Mouse (Mus musculus): ENCODE data around the gene Serinc1.
"Not testable (repeated sequence)": the region's sequence is repeated elsewhere in the genome, so short reads cannot be mapped to it uniquely, and the experiment has no call there.

Serinc1 gene

DNA sequence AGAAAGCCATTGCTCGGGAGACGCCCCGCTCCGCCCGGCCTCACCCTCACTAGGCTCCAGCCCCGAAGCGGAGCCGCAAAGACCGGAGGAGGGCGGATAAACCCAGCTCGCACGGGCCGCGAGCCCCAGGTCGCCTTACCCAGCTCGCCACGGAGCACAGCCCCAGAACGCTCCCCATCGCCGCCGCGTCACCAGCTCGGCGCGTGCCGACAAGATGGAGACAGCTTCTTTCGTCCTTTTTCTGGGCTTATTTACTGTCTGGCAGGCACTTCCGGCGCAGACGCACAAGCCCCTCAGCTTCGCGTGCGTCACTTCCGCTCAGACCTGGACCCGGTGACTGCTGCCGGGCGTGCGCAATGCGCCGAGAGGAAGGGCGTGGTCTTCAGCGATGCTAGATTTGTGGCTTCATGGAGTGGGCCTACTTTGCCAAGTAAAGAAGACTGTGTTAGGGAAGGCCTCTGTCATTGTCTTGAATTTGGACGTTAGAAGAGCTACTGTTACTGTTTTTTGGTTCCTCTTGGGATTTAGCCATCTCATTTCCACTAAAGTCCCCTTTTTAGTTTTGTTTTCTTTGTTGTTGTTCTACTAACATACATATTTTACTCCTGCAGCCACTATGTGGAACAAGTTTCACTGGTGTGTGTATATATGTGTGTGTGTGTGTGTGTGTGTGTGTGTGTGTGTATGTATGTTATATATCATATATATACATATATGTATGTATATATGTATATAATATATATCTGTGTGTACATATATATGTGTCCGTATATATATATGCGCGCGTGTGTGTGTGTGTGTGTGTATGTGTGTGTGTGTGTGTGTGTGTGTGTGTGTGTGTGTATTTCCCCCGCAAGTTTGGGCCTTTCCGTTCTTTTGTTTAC is at the start of gene Serinc1:
TSS of gene Serinc1 (minus strand) at position 313 of the 884 bp plus-strand sequence.
- DNase-seq = peak; percentile 94 to 96

DNA sequence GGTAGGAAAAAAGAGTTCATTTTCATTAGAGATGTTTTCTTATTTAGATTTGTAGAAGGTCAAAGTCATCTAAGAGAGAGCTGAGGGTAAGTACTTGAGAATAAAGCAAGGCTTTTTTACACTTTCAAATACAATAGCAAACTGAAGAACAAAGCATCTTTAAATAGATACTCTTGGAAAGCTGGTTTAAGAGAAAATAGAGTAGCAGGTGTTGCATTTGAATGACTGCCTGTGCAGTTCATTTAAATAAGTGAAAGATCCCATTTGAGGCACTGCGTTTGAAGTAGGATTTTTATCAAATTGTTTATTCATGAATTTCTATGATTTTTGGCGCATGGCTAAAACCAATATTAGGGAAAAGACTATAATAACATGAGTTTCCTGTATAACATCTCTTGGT is 44.4 kb upstream of the Serinc1 start:
- no peak for DNase-seq

DNA sequence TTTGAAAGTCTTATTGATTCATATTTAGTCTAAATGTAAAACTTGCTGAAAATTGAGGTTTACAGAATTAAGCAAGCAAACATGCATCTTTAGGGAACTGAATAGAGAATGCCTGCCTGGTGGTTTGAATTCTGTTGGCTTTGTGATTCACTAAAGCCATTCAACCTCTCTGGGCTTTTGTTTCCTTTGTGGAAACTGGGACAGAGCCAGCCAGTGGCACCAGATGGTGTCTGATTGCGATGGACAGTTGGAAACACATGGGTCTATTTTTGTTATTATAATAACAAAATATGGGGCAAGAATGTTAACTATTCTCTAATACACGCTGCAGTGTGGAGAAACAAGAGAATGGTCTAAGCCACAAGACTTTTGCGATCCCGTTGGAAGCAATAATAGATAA is 39.8 kb upstream of the Serinc1 start:
- peak; percentile 60 to 74 for DNase-seq

DNA sequence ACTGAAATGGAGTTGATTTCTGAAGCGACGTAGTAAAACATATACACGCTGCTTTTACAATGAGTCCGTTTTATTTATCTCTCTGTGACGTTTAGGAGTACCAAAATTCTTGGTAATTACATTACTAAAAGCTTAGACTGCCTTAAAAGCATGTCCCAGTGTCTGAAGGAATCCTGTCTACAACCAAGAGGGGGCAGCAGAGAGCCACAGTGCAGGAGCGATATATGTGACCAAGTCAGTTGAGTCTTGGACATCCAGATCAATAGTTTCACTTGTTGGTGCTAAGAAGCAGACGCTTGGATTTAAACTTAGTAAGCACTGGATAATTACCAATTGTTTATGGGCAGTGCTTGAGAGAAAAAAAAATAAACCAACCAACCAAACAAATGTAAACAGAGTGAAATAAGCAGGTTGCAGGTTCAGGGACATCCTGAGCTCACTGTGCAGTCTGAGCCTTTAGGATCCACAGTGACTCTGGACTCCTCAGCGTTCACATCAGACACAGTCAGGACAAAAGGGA is 38.9 kb upstream of the Serinc1 start:
- peak; percentile 67 to 80 for DNase-seq

DNA sequence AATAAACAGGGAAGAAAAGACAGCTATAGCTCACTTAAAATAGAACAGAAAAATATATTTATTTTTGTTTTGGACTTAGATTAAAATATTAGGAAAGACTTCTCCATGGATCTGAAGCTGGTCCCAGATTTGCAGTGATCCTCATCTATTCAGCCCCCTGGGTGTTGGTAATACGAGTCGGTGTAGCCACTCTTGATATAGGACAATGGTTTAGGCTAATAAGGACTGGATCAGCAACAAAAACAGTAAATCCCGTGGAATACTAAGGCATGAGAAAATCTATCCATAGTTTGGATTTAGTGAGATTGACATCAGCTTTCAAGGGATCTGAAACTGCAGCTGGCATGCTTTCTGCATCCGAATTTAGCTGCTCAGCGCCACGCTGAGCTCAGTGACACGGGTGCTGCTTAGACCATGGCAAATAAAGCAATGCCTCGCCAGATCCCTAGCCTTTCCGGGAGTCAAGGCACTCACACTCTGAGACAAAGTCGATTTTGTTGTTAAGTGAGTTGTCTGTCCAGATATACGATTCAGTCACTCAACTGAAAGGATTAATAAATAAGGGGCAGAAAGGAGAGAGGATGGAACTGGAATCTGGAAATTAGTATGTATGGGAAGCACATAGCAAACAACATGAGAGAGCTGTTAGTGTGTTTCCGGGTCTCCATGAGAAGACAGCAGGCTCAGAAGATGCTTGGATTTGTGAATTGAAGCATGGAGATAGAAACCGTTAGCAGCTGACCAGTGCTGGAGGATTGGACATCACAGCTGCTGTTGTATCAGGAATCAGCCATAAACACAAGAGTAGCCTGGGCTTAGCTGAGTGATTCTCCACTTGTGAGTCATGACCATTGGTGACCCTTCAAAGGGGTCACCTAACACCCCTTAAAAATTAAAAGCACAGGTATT is 36.9 kb upstream of the Serinc1 start:
- DNase-seq = peak; percentile 46 to 47

DNA sequence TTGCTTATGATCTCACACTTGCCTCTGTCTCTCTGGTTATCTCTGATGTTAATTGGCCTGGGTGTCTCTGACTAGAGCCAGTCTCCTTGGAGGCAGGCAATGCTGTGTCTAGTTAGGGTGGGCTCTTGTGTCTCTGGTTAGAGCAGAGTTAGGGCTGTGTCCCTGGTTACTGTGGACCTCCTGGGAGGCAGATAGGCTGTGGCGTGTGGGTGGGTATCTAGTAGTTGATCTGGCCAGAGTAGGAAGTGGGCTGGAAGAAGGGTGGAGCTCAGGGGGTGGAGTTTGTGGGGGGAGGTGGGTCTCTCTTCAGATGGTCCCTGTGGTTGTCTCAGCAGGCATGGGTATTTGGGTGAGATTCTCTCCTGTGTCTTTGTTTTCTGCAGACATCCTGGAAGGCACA is 33.9 kb upstream of the Serinc1 start:
- DNase-seq = no peak

DNA sequence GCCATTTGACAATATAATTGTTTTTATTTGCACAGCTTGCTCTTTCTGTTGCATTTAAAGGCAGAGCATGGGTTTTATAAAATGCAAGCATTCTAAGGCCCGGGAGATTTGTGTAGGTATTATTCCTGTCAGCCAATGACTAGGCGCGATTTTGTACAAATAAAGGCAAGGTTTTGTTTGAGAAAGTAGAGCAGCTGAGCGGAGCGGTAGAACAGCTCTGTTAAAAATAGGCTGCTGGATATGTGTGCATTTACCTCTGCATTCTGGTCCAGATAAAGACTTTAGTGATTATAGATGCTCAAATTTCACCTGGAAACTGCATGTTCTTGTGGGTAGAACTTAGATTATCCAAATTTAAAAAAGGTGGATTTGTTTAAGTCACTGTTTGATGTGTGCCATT is 25.3 kb upstream of the Serinc1 start:
- no peak for DNase-seq

DNA sequence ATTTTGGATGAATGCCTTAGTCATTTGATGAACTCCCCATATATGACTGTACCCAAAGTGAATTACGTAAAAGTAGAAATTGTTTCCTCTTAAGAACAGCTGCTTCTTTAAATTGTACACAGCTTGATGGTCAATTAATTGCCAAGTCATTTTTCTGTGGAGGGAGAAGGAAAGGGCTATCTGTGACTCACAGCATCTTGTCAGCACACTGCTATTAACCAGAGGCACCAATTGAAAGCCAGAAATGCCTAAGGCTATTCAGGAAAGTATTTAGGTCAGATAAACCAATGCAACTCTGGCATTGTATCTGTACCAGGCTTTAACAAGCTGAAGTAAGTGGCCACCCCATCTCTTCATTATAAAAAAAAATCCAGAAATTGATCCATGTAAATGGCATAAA is 21.4 kb upstream of the Serinc1 start:
- no peak for DNase-seq

DNA sequence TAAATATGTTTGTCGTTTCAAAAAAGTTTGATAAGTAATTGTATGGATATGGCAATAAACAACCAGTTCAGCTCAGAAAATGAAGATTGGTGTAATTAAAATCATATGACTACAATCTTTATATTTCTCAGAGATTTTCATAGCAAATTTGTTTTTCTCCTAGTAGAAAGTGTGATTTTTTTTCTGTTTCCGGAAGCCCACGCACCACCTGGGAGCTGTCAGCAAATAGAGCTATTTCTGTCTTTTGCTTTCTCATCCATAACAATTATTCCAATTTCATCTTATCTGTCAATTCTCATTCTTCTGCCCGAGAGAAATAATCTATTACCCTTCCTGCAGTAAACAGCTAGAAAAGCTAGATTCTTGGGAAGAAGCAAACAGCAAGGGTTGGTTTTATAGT is 17.3 kb upstream of the Serinc1 start:
- DNase-seq = no peak

DNA sequence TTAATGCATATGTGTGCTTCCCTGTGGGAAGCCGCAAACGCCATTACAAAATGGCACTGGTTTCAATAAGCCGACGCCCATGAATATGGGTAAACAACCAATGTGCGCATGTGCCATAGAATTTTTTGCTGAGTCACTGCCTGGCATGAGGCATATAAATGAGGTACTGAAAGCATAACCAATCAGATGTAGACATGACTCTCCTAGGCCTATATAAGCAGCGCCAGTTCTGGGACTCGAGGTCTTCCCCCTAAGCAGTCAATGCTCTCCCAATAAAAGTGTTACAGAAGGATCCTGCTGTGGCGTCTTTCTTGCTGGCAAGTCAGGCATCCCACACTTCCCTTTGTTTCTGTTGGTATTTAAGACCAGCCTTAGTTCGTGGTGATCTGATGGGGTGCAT is 11.6 kb upstream of the Serinc1 start:
- not testable (repeated sequence) for DNase-seq

DNA sequence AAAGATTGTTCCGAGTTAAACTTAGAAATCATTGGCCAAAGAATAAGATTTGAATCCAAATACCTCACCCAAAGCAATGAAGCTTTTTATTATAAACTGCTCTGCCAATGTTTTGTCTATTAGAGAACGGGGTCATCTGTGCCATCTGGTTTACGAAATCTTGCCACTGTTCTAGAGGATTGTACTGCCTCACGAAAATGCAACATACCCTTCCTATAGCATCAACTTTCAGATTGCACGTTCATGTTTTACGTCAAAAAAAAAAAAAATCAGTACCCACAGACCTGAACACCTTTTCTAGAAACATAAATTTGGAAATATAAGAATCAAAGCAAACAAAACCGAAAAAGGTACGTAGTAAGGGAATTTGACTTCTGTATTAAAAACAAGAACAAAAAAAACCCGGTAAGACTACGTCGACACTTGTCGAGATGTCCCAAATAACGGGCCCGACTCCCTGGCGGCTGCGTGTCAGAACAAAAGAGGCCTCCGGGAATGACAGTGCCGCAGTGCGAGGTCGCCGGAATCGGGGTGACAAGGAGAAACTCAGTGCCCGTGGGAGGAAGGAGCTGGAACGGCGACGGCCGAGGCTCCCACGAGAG is 613 bp downstream of the Serinc1 start:
- DNase-seq = no peak

DNA sequence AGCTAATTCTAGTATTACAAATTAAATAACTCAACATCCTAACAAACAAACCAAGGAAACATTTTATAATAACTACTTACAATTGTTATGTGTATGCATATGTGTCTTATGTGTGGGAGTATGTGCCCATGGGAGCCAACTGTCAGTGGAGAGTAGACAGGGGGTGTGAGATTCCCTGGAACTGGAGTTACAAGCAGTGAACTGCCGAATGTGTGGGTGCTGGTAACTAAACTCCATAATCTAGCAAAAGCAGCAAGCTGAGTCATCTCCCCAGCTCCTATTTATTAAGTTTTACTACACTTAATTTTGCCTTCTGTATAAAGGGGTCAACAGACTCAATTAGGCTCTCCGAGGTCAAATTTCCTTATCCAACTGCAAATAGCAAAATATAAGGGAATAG is 1.3 kb downstream of the Serinc1 start:
- DNase-seq = no peak

DNA sequence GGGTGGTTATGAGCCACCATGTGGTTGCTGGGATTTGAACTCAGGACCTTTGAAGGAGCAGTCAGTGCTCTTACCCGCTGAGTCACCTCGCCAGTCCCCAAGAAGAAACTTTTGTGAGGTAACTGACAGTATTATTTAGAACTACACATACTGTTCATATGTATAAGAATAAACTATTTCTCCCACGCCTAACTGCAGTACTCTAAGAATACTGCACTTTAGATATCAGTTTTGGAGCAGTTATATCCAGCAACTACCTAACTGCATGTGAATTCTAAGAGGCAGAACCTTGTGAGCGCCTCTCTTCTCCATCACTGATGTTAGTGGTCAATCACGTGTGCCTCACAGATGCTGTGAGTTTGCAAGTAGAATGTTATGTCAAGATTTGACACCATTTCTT is 5.9 kb downstream of the Serinc1 start:
- DNase-seq = no peak

DNA sequence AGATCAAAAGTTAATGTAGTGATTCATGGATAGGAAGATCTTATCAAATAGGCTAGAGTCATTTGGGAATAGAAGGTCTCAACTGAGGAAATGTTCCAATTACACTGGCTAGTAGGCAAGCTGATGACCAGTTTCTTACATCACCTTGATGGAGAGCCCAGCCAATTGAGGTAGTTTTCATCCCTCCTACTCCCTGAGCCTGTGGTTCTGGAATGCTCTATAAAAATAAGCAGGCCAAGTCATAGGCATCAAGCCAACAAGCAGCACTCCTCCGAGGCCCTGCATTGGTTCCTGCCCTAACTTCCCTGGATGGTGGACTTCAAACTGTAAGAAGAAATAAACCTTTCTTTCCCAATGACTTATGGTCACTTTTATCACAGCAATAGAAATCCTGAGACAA is 17.1 kb downstream of the Serinc1 start:
- DNase-seq = peak in 1 of 2 experiments; percentile 9

DNA sequence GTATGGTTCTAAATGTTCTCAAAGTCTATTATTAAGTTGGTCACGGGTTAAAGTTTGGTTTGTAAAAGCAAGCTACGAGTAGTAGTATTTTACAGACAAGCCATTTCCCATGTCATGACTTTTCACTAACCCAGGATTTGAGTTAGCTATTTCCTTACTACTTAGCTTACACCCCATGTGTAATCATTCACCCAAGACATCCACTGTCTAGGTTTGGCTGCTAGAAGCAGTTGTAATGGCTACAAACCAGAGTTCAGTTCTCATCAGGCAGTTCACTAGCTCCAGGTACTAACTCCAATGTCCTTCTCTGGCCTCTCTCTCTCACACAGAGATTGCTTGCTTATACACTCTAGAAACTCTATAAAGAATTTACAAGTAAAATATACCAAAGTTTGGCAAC is 17.7 kb downstream of the Serinc1 start:
- DNase-seq = no peak

DNA sequence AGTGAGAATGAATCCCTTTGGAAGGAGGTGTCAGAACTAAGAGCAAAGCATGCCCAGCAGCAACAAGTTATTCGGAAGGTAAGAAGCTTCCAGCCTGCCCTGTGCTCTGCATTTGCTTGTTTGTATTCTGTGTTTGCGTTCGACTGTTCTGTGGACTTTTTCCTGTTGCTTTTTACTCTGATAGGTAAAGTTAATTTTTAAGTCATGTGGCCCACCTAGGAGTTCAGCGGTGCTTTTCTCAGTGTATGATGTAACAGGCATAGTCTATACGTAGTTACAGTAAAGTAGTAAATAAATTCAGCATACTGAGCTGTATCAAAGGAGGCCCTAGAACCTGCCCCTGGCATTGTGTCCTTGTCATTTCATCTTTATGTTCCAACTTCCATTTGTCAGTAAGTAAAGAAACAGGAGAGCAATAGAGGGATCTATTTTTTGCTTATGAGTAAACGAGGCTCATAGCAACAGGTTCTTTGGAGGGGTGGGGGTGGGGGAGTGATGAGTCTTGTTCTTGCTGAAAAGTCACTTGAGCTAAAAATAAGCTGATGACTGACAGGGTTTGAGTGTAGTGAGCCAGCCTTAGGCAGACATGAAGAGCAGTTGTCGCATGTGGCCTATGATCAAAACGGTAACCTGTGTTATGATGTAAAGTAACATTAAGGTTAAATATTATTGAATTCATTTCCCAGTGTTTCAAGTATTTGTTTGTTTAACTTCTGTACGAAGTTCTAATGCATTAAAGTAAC is 32.7 kb downstream of the Serinc1 start:
- DNase-seq = no peak

DNA sequence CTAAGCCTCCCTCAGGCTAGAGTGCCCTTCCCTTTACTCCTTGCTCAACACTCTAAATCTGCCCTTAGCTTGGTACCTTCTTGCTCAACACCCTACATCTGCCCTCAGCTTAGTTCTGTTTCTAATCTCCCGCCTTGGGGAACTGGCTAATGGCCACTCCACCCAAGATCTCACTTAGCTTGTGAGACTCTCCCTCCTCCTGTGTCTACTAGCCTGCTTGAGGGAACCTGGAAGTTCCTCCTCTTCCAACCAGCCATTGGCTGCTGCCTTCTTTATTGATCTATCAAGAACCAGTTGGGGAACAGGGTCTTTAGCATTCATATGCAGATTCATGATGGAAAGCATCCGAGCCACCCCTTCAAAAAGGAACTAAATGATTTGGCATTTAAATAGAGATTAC is 40.3 kb downstream of the Serinc1 start:
- no peak for DNase-seq

DNA sequence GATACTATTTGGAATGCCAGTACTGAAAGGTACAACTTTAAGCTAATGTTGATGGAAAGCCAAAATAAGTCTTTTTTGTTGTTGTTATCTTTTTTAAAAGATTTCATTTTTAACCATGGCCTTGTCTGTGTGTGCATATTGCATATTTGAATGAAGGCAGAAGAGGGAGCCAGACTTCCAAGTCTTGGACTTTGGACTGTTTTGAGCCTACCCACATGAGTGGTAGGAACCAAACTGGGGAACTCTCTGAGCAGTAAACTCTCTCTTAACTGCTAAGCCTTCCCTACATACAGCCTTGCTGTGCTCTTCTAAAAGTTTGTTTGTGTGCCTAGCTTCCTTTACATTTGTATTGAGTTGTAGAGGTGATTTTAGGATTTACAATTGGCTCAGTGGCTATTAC is 43.7 kb downstream of the Serinc1 start:
- DNase-seq = no peak

DNA sequence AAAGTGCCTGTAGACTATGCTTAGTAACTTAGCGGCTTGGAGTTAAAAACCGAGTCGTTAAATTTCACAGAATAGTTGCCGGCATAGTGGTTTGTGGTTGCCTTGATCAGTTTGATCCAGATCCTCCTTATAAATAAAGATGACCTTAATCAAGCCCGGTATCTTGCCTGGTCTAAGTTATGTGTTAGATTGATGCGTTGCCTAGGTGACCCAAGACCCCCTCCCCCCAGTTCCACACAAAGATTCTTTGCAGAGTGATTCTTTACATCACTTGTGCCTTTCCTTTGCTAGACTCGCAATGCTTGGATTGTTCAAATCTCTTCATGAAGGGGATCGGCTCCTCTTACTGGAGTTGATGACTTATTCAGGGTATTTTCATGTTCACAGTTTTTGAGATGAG is 45.1 kb downstream of the Serinc1 start:
- DNase-seq = peak; percentile 4 to 14

DNA sequence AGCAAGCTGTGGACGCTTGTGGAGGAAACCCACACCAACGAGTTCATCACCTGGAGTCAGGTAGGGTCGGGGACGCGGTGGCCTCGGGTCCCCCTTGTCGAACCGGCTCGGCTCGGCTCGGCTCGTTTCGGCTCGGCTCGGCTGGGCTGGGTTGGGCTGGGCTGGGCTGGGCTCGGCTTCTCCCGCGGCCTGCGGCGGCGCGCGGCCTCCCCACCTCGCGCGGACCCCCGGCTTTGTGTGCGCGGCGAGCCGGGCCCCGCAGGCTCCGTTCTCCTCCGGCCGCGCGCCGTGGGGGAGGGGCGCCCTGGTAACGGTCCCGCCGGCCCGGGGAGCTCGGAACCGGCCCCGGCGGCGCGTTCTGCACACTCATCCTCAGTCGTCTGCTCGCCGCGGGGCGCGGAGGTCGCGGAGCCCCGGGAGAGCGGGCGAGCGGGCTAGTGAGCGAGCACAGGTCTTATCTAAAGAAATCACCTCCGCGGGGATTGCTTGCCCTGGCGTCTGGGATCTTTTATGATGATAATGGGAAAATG is 45.7 kb downstream of the Serinc1 start:
- peak in 1 of 2 experiments; percentile 87 for DNase-seq

DNA sequence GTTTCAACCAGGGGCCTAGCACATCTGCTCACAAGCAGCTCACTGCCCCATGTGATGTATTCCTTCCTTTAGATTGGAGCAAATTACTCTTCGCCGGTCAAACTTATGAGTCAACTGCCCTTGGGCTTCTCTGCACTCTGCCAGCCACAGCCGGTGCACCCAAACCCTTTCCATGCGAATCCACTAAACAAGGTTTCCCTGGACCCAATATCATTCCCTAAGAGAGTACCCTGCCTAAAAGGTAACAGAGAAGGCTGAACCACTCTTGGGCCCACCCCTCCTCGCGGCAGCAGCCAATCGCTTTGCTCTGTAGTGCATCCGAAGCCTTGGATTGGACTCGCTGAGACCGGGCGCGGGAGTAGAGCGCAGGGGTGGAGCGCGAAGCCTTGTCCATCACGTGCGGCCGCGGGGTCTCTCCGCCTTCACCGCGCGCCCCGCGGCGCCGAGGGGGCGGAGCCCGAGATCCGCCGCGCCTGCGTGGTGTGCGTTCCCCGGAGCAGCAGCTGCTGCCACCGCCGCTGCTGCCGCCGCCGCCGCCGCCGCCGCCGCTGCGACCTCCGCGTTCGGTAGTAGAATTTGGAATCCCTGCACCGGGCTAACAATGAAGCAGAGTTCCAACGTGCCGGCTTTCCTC is 46.3 kb downstream of the Serinc1 start, which contains the start of gene Hsf2:
TSS of gene Hsf2 (plus strand) at position 478 of the 634 bp plus-strand sequence.
- peak; percentile 95 to 97 for DNase-seq

All from cerebellum, postnatal 25 days (tissue).